Mouse (Mus musculus): ENCODE measurements at regions not wholly inside any gene's neighbourhood (a gene's known extent, or its start where the extent isn't known, plus 50 kb on each side); places are given as distances from the start of the nearest gene placed in this dataset.
"Not testable (repeated sequence)": the region's sequence is repeated elsewhere in the genome, so short reads cannot be mapped to it uniquely, and the experiment has no call there.

- CTCF ChIA-PET = no interaction called here
Observed at GRCm38 (mm10) chr7:61615156-61615555, 731.2 kb upstream of the Ndn start.

GRCm38 (mm10) chr7:61644893-61645545 is 701.4 kb upstream of the Ndn start:
- CTCF ChIA-PET = no interaction called here
- POLR2A ChIA-PET = no interaction called here

More at GRCm38 (mm10) chr7:61615156-61615555, 731.2 kb upstream of the Ndn start:
- POLR2A ChIA-PET = no interaction called here

- ChIA-PET POLR2A (no interaction called here), CTCF (no interaction called here)
Observed at GRCm38 (mm10) chr7:61658086-61658485, 688.3 kb upstream of the Ndn start.

- ChIA-PET CTCF (no interaction called here), POLR2A (no interaction called here)
Observed at GRCm38 (mm10) chr7:61683080-61683479, 663.3 kb upstream of the Ndn start.

- CTCF ChIA-PET = no interaction called here
Observed at GRCm38 (mm10) chr7:61685052-61685655, 661.2 kb upstream of the Ndn start.

GRCm38 (mm10) chr7:61726149-61726548 is 620.2 kb upstream of the Ndn start:
- POLR2A ChIA-PET = no interaction called here
- CTCF ChIA-PET = no interaction called here

More at GRCm38 (mm10) chr7:61685052-61685655, 661.2 kb upstream of the Ndn start:
- POLR2A ChIA-PET = no interaction called here

- POLR2A ChIA-PET = no interaction called here
- CTCF ChIA-PET = no interaction called here
Observed at GRCm38 (mm10) chr7:61737511-61737910, 608.9 kb upstream of the Ndn start.

- CTCF ChIA-PET, POLR2A ChIA-PET: not testable (repeated sequence)
Observed at GRCm38 (mm10) chr7:61739336-61739735, 607.0 kb upstream of the Ndn start.

GRCm38 (mm10) chr7:61769826-61770225 is 576.5 kb upstream of the Ndn start:
- ChIA-PET CTCF (no interaction called here), POLR2A (no interaction called here)

- POLR2A ChIA-PET = no interaction called here
- CTCF ChIA-PET = no interaction called here
Observed at GRCm38 (mm10) chr7:61790113-61790796, 556.1 kb upstream of the Ndn start.

- ChIA-PET CTCF (no interaction called here), POLR2A (no interaction called here)
Observed at GRCm38 (mm10) chr7:61836827-61837226, 509.5 kb upstream of the Ndn start.

GRCm38 (mm10) chr7:61837240-61837639 is 509.1 kb upstream of the Ndn start:
- CTCF ChIA-PET = no interaction called here

GRCm38 (mm10) chr7:61851949-61852348 is 494.4 kb upstream of the Ndn start:
- ChIA-PET POLR2A (no interaction called here), CTCF (no interaction called here)

More at GRCm38 (mm10) chr7:61837240-61837639, 509.1 kb upstream of the Ndn start:
- POLR2A ChIA-PET = no interaction called here

- ChIA-PET POLR2A (no interaction called here), CTCF (no interaction called here)
Observed at GRCm38 (mm10) chr7:61864517-61864916, 481.9 kb upstream of the Ndn start.

- ChIA-PET POLR2A (no interaction called here), CTCF (no interaction called here)
Observed at GRCm38 (mm10) chr7:61866376-61866775, 480.0 kb upstream of the Ndn start.

GRCm38 (mm10) chr7:61876220-61876619 is 470.1 kb upstream of the Ndn start:
- POLR2A ChIA-PET = interaction anchor here in 1 of 4 experiments (1.9 kb wide), 1 partner anchor 15 kb away, joined by 4 read pairs; no protein-coding TSS in a partner anchor

GRCm38 (mm10) chr7:61877311-61878065 is 468.9 kb upstream of the Ndn start:
- ChIA-PET CTCF (no interaction called here), POLR2A (no interaction called here)

More at GRCm38 (mm10) chr7:61876220-61876619, 470.1 kb upstream of the Ndn start:
- CTCF ChIA-PET = no interaction called here

- ChIA-PET POLR2A (no interaction called here), CTCF (no interaction called here)
Observed at GRCm38 (mm10) chr7:61878095-61878494, 468.3 kb upstream of the Ndn start.

- CTCF ChIA-PET = no interaction called here
- POLR2A ChIA-PET = no interaction called here
Observed at GRCm38 (mm10) chr7:61878585-61878984, 467.8 kb upstream of the Ndn start.
